Mouse (Mus musculus) ES-E14 (cell line): ENCODE data around the gene Pogz.

Experiments used
- HCFC1 ChIP-seq: IDR thresholded peaks from 2 replicates; pipeline ENCODE4 v1.6.1; 2012; ENCODE audit warnings: low read length, inconsistent platforms, borderline replicate concordance; ENCODE audit not compliant: insufficient read depth
- MAFK ChIP-seq: IDR thresholded peaks from 2 replicates; pipeline ENCODE4 v1.6.1; 2014; ENCODE audit warnings: mild to moderate bottlenecking, low read depth, low read length, inconsistent platforms; ENCODE audit not compliant: insufficient read depth
- ZC3H11A ChIP-seq: IDR thresholded peaks from 2 replicates; pipeline ENCODE4 v1.6.1; 2012; ENCODE audit warnings: low read depth, mild to moderate bottlenecking, inconsistent platforms, low read length, borderline replicate concordance

DNA sequence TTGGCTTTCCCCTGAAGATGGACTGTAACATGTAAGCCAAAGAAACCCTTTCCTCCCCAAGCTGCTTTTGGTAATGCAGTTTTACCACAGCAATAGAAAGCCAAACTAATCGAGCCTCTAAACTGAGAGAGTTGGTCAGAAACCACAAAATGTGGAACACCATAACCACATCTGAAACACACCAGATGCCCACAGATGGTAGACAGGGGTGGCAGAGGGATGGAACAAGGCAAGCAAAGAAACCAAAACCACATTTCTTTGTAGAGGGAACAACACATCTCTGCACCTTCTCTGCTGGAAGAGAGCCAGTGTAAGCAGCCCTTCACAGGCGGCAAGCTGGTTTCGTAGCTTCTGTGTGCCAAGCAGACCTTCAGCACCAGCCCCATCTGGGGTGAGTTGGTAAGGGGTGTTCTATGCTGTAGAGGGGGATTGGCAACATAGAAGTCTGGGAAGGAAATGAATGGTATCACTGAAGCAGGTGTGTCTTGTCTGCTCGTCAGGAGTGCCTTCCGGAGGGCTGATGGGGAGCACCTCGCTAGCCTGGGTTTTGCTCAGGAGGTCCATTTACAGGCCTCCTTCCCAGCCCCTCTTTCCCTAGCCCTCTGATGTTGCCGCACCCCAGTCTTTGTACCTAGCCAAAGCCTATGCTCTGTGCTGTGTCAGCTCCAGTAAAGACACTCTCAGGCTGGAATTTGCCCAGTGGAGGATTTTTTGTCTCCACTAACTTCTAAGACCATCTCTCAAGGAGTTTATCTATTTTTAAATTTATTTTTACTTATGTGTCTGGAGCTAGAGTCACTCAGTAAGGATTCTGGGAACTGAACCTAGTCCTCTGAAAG is 78.8 kb downstream of the Pogz start:
- no peak for TF ChIP-seq ZC3H11A
- no peak for TF ChIP-seq MAFK
- no peak for TF ChIP-seq HCFC1
